Mouse (Mus musculus) ovary, adult 18-20 months (tissue): ENCODE results near the gene Nob1.

Experiments
- DNase-seq: peaks from one replicate; pipeline ENCODE4 v3.0.0; 2022; ENCODE audit warnings: low spot score, mixed read lengths

Nob1 gene

DNA sequence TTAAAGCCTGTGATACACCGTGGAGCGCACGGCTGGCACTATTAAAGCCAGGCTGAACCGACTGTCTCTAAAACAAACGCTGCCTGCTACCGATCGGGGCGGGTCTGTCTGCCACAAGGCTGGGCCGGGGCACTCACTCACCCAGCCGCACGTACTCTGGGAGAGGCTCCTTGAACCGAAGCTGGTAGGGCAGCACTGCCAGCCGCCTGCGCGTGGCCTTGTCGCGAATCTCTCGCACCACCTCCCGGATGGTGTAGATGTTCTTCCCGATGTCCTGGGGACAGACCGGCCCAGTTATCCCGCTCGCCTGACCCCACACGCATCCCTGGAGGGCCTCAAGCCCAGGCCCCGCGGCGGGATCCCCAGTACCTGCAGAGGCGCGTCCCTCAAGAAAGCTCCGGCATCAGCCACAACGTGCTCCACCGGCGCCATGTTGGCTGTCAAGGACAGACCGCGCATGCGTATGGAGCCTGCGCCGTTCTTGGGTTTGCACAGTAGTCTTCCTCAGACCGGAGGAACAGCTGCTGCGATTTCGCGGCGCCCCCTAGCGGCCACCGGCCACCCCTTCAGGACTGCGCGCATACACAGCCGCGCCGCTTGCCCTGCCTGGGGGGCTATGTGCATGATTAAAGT is at the start of gene Nob1:
TSS of gene Nob1 (minus strand) at position 455 of the 633 bp plus-strand sequence.
- DNase-seq = peak; percentile 93

DNA sequence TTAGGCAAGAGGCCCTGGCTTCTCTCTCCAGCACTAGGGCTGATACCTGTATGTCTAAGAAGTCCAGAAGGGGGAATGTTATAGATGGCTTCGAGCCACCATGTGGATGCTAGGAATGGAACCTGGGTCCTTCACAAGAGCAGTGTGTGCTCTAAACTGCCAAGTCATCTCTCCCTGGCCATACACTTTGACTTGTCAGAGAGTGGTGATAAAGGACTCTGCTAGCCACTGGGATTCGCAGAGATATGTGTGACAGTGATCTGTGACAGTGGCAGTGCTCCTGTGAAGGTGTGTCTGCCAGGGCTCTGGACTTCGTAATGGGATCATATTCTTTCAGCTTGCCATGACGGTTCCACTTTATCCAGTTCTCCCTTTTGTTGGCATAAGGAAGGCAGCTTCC is 48.5 kb upstream of the Nob1 start:
- DNase-seq = no peak

DNA sequence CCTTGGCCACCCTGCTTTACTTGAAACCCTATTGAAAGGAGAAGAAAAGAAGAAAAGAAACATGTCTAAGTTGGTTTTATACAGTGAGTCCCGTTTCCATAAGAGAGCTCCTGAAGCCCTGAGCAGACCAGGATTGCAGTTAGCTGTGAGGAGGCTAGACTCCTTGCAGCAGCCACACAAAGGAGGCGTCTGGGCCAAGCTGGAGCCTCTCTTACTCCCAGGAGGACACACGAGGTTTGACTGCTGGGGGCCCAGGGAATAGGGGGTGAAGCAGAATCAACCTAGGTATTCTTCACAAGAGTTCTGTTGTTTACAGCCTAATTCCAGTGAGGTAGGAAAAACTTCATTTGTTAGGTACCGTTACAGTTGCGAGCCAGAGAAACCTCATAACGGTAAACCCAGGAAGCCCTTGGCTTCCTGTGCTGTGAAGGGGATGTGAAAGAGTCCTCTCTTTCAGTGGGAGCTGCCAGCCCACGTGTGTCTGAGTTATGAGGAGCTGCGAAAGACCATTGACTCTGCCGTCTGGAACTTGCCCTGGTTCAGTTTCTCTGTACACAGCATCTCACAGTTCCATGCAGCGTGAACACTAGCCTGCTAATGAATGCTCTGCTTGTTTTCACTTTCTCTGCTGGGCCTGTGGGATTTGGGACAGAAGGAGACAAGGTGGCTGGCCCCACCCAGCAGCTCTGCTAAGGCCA is 47.7 kb upstream of the Nob1 start:
- DNase-seq = no peak

DNA sequence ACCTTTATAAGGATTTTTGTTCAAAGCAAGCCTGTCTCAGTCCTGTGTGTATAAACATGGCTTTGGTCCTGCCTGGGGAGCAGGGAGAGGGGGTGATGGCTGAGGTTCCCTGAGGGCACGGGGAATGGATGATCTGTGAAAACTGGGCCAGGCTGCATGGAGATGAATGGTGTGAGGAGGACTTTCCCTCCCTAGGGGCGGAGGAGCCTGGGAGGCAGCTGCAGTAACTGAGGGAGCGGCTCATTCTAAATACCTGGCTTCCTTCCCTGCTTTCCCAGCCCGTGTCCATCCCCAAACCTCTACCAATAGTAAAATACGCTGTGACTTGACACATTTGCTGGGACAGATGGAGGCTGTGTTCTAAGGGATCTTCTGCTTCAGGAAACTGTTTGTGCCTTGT is 45.5 kb upstream of the Nob1 start:
- no peak for DNase-seq

DNA sequence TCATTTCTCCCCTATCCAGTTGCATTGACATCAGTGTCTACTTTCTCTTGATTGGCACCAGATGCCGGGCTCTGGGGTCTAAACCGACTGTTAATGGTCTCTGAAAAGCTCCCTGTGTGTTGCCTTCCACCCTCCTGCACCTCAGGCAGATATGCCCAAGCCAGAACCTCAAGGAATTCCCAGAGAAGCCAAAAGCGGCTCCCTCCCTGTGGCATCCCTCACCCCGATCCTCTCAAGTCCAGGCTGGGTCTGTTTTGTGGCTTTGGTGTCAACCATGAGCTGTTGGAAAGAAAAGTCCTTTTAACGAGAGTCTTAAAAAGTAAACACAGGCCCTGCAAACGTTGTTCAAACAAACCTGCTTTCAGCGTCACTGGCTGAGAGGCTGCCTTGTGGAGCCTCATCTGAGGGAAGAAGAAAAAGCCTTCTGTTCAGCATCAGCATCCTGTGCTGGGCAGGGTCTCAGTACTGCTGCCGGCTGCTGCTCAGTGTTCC is 44.0 kb upstream of the Nob1 start:
- DNase-seq = no peak

DNA sequence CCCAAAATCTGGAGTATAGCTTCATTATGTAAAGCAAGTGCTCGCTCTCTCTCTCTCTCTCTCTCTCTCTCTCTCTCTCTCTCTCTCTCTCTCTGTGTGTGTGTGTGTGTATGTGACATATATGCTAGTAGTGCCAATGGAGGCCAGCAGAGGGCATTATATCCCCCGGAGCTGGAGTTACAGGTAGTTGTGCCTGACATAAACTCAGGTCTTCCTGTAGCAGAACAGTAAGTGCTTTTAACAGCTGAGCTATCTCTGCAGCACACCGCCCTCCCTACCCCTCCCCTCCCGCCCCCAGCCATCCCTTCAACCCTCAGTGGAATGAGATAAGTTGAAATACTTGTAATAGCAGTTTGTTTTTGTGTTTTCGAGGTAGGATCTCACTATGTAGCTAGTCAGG is 41.8 kb upstream of the Nob1 start:
- DNase-seq = no peak

DNA sequence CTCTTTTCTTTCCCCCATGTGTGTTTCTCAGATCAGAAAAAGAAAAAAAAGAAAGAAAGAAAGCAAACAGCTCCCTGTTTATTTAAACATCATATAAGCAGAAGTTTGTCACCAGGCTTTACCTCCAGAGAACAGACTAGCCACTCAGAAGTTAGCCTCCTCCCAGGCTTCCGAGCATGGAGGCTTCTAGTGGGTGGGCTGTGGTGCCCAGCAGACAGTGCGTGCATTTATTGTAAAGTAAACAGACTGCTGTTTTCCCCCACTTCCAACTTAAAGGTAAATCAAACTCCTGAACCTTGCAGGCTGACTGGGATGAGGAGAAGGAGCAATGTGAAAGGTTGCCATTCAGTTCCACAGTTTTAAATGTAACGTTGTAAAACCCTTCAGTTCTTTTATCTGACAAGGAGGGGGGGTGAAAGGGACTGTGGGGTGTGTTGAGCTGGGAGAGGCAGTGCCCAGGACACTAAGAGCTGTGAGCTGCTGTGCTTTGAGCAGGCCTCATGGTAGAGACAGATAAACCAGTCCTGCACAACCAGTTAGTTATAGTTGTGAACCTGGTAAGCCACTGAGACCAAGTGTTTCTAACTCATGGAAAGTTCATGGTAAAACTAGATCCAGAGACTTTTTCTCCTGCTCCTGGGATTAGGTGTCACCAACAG is 40.6 kb upstream of the Nob1 start:
- no peak for DNase-seq

DNA sequence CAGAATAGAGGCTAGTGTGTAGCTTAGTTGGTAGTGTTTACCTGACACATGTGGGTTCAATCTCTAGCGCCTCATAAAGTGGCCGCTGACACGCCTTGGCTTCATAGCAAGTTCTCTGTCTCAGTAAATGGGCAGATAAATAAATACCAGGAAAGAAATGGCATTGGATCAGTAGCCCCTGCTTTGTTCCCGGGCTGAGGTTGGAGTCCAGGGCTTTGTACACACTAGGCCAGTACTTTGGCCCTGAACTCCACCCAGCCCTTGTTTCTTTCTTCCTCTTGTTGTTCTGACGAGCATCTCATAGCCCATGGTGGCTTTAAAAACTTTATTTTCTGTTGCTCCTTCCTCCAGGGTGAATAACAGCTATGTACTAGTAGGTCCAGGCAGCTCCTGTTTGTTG is 37.6 kb upstream of the Nob1 start:
- no peak for DNase-seq

DNA sequence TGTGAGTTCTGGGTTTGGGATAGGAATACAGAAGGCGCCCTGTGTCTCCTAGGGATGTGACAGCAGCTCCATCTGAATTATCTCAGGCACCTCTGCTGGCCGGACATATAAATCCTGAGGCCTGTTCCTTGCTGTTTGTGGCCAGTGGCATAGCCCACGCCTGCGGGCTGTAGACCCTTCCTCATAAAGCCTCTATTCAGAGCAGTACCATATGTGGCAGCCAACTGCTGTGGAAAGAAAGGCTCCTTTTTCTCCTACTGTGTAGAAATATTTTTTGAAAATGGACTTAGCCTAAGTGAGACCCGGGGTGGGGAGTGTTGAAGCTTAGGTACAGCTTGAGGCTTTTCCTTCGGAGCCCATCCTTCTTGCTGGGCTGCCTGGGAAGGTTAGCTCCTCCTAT is 33.4 kb upstream of the Nob1 start:
- no peak for DNase-seq

DNA sequence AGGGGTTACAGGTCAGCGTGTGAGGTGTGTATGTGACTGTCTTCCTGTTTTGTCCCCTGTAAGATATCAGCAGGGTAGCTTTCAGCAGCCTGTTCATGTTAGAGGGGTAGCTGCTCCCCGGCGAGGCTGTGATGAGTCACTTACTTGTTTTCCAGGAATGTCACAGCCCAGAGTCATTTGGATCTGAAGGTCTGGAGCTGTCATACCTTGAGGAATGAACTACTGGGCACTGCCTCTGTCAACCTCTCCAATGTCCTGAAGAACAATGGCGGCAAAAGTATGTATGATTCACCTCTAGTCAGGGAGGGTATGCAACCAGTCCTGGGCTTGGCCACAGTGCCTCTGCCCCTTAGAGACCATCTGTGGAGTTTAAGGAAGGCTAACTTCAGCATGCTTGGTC is 32.9 kb upstream of the Nob1 start:
- no peak for DNase-seq

DNA sequence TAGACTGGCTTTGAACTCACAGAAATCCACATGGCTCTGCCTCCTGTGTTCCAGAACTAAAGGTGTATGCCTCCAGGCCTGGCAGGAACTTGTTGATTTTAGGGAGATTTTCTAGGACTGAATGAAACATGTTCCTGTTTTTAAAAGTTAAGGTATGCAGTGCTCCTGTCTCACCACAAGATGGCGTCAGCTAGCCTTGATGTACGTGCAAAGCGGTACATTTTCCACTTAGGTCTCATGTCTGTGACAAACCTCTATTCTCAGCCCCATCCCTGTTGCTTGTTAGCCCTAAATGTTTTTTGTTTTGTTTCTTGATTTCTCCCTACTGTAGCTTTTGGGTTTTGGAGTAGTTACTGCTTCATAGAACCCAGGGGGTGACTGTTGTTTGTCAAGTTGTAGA is 30.4 kb upstream of the Nob1 start:
- no peak for DNase-seq

DNA sequence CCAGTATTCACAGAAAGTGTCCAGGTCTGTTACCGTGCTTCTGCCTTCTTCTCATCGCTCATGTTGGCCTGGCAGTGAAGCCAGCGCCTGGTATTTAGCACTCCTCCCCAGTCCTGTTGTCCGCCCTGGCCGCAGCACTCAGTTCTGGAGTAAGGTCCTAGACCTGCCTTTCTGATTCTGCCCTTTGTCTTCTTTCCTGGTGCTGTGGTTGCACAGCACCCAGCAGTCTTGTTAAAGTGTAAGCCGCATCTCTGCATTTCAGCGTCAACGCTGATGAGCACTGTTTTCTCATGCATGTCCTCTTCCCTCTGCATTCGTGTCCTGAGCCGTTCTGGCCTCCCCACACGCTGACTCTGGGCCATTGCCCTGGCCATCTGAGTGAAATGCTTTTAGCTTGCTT is 28.5 kb upstream of the Nob1 start:
- DNase-seq = no peak

DNA sequence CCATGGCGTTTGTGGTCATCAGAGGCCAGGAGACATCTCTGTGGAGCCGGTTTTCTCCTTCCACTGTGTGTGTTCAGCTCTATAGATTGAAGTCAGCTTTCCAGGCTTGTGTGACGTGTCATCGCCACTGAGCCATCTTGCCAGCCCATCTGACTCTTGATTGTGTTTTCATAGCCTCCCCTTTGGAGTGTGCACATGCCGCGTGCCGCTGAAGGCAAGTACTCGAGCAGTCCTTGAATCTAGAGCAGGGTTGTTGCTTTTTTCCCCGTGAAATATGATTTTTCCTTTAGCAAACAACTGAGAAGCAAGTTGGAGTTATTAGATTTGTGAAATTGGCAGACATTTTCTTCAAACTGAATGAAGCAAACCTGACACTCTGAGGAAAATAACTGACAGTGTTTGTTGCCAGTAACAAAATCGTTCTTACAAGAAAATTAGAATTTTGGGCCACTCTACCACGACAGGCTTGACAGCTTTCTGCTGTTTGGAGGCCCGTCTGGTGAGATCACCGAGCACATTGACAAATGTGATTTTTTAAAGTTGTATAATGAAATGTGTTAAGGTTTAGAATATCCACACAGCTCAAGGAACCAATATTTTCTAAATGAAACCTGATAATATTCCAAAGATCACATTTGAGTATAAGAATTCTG is 26.7 kb upstream of the Nob1 start:
- no peak for DNase-seq

DNA sequence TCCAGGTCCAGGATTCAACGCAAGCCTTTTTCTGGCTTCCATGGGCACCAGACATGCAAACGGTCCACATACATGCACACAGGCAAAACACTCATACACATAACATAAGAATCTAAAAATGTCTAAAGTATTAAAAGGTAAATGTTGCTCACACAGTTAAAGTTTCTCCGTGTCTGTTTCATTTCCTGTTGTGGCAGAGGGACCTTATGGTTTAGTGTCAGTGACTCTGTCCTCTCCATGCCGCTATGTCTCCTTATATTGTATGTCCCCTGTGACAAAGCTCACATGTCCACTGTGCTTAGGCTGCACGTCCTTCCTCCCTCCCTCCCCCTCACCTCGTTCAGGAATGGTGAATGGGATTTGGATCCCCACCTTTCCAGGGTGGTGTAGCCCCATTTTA is 24.8 kb upstream of the Nob1 start:
- no peak for DNase-seq

DNA sequence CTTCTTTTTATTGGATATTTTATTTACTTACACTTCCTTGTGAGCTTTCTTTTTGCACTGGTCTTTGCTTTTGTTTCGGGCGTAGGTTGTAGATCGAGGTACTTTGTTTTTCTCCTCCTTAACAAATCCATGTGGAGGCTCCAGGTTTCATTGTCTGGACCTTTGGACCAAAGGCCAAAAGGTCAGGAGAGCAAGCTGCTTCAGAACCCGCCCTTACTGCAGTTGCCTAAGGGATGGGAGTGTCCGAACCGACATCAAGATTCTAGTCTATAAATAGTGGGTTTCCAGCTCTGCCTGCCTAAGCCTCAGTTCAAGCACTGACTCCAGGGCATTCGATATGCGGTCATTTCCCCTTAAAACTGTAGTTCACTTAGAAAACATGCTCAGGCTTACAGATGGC is 24.3 kb upstream of the Nob1 start:
- DNase-seq = no peak

DNA sequence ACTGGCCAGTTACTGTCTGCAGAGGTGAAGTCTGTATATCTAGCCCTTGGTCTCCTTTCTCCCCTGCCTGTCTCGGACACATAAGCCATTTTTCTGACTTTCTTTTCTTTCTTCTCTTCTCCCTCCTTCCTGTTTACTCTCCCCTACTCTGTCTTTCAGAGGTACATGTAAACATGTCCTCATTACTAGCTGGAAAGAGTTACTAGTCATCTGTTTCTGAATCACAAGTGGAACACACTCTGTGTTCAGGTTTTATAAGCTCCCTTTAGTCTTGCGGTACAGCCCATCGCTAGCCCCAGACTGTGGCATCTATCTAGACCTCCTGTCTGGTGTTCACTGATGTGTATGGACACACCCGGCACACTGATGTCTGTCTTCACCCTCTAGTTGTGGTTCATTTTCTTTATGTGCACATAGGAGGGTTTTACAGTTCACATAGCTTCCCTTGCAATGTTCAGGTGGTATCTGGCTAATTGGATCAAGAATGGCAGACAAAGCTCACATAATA is 23.6 kb upstream of the Nob1 start:
- no peak for DNase-seq

DNA sequence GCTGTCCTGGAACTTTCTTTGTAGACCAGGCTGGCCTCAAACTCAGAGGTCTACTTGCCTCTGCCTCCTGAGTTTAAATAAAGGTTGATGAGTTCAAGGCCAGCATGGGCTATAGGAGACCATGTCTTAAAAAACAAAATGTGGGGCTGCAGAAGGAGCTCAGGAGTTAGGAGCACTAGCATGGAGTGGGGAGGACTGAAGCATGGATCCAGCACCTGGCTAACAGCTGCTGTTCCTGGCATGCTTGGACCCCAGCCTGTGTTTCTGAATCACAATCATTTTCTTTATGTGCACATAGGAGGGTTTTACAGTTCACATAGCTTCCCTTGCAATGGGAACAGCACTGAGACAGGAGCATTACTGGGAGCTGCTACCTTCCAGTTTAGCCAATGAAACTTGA is 22.9 kb upstream of the Nob1 start:
- DNase-seq = no peak

DNA sequence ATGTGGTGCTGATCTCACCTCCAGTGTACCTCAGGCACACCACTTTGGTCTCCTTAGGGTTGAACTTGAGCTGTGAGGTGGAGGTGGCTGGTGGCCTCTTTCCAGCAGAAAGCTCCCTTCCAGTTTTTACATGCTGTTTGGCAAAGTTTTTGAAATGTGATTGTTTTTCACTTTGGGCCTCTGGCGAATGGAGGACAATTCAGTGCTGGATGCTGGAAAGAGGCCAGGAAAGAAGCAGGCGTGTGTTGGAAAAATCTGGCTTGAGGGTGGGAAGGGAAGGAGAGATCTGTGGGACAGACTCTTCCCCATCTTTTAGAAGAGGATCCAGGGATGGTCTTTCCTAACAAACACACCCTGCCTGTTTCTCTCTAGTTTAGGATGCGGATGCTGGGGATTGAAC is 19.8 kb upstream of the Nob1 start:
- no peak for DNase-seq

DNA sequence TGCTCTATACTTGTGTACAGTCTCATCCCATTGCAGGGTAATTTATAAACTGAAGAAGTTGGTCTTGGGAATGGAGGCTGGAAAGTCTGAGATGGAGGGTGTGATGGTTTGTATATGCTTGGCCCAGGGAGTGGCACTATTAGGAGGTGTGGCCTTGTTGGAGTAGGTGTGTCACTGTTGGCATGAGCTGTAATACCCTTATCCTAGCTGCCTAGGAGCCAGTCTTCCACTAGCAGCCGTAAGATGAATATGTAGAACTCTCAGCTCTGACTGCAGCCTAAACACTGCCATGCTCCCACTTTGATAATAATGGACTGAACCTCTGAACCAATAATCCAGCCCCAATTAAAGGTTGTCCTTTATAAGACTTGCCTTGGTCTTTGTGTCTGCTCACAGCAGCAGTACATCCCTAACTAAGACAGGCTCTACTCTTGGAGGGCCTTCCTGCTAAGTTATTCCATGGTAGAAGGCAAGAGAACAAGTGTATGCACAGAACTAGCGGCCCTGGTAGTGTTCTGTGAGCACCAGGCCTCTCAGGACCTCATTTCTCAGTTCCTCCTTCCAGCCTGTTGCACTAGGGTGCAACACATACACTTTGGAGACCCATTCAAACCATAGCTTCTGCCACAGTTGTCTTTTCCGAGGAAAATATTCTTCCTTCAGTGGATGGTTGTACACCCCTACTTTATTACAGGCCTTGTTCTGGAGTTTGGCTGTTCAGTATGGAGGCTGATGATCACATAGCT is 15.2 kb upstream of the Nob1 start:
- DNase-seq = no peak

DNA sequence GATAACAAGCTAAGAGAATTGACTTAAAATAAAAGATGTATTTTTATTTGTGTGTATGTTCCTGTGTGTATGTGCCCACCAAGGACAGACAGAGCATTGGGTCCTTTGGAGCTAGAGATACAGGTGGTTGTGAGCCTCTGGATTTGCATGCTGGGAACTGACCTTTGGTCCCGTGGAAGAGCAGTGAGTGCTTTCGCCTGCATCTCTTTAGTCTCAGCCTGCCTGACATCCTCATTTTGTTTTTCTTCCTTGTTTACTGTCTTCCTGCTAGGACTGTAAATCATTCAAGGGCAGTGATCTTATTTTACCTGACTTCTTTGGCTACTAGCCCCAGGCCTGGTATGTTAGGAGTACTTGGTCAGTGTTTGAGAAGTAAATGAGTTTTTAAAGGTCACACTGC is 12.9 kb upstream of the Nob1 start:
- DNase-seq = no peak

DNA sequence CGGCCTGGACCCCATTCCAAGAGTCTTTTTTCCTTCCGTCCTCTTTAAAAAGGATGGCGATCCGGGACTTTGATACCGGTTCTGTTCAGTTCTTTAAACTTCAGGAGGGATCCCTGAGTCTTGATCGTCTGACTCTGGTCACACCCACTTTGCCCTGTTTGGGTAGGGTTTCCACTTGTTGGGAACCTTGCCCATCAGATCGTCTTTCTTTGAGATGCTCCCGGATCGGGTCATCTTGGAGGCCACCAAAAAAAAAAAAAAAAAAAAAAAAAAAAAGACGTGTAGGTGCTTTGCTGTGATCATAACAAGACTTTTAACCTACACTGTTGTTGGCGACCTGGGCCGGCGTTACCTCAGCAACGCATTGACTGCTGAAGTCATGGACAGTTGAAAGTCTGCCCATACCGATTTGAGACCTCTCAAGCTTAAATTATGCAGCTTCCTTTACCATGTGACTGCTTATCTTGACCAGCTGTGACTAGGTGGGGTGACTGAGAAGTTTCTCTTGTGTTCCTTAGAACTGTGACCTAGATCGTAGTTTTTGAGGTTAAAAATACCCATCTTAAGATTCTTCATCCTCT is 12.1 kb upstream of the Nob1 start:
- DNase-seq = peak; percentile 8
